Mouse (Mus musculus) MEL (cell line): ENCODE measurements around the gene Tlk1.

ENCODE experiments used
- CTCF ChIP-seq, 3 experiments: IDR thresholded peaks in 2 of 3; conservative IDR thresholded peaks in 1 of 3; 2 replicates each; pipeline ENCODE4 v1.5.1; 2011 to 2012; ENCODE audit warnings: low read length in 3 of 3, low read depth in 2 of 3, mild to moderate bottlenecking in 2 of 3, improper control_type of control experiment in 1 of 3, inconsistent platforms in 1 of 3, mixed read lengths in 1 of 3, moderate library complexity in 1 of 3; ENCODE audit not compliant: control insufficient read depth in 1 of 3, insufficient read depth in 1 of 3, poor library complexity in 1 of 3, severe bottlenecking in 1 of 3
- EP300 ChIP-seq, 2 experiments: IDR thresholded peaks; 2 replicates each; pipeline ENCODE4 v1.6.1; 2011; ENCODE audit warnings: improper control_type of control experiment in 2 of 2, low read length in 2 of 2, low read depth in 1 of 2, mild to moderate bottlenecking in 1 of 2
- HCFC1 ChIP-seq: IDR thresholded peaks from 2 replicates; pipeline ENCODE4 v1.6.1; 2012; ENCODE audit warnings: low read depth, mild to moderate bottlenecking, inconsistent platforms, low read length, improper control_type of control experiment, moderate library complexity
- POLR2A ChIP-seq, 2 experiments: IDR thresholded peaks; 2 replicates each; pipeline ENCODE4 v1.6.1; 2011 to 2012; ENCODE audit warnings: low read length in 2 of 2, mild to moderate bottlenecking in 2 of 2, control low read depth in 1 of 2, improper control_type of control experiment in 1 of 2, low read depth in 1 of 2, moderate library complexity in 1 of 2; ENCODE audit not compliant: control insufficient read depth in 1 of 2, insufficient read depth in 1 of 2, poor library complexity in 1 of 2
- POLR2AphosphoS2 ChIP-seq: IDR thresholded peaks from 2 replicates; pipeline ENCODE4 v1.6.1; 2011; ENCODE audit warnings: low read length, improper control_type of control experiment
- TBP ChIP-seq: IDR thresholded peaks from 2 replicates; pipeline ENCODE4 v1.8.0; 2011; ENCODE audit warnings: low read depth, low read length, improper control_type of control experiment
- UBTF ChIP-seq: IDR thresholded peaks from 2 replicates; pipeline ENCODE4 v1.6.1; 2012; ENCODE audit warnings: low read depth, mild to moderate bottlenecking, inconsistent platforms, low read length, improper control_type of control experiment, moderate library complexity, borderline replicate concordance; ENCODE audit not compliant: insufficient read depth
- ZC3H11A ChIP-seq: IDR thresholded peaks from 2 replicates; pipeline ENCODE4 v1.6.1; 2012; ENCODE audit warnings: low read depth, mild to moderate bottlenecking, inconsistent platforms, low read length, improper control_type of control experiment

DNA sequence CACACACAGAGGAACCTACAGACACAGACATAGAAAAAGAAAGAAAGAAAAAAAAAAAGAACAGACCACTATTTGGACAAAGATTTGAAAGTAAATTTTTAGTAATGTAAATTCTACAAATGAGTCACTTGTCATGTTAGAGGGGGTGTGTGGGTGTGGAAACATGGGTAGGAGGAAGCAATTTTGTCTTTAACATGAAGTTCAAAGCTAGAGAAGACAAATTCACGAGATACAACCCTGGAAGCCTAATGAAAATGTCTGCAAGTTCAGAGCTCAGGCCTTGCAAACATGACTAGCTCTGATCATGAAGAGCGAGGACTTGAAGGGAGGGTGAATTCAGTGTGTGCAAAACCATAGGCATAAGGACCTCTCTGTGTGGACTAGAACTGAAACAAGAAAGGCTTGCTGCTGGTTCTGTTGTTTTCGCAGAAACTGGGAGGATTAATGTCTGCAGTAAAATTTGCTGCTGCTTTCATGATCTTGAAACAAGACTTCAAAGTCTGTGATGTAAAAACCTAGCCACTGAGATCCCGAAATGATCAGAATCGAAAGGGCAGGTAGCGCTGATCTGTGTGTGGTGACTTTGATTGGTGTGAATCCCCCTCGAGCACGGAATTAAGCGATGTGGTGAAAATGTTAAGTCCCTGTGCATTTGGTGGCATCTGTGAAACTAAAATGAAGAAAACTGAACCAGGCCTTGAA, 19.3 kb upstream of the Tlk1 start:
- TF ChIP-seq CTCF (IDR thresholded peaks at IDR 0.05 in 2 of 3, conservative IDR thresholded peaks at IDR 0.05 in 1 of 3; ENCODE audit: control insufficient read depth in 1 of 3, insufficient read depth in 1 of 3, low read depth in 2 of 3, low read length in 3 of 3, poor library complexity in 1 of 3, severe bottlenecking in 1 of 3) (no peak), POLR2A (IDR thresholded peaks at IDR 0.05; ENCODE audit: control insufficient read depth in 1 of 2, insufficient read depth in 1 of 2, low read depth in 1 of 2, low read length in 2 of 2, poor library complexity in 1 of 2) (no peak), ZC3H11A (no peak), TBP (no peak), UBTF (no peak), EP300 (IDR thresholded peaks at IDR 0.05; ENCODE audit: low read depth in 1 of 2, low read length in 2 of 2) (no peak), HCFC1 (no peak), POLR2AphosphoS2 (no peak)
